Mouse (Mus musculus): ENCODE results near the gene Rnase13. TPM values are rescaled to one million over a fixed set of nuclear protein-coding genes. Genes with fewer than 3 reads are reported as not detected.
A peak's percentile ranks its signal among the peaks of the same experiment; 100 is the strongest.

Rnase13 gene
- polyA plus RNA-seq, 1 experiment = not detected

DNA sequence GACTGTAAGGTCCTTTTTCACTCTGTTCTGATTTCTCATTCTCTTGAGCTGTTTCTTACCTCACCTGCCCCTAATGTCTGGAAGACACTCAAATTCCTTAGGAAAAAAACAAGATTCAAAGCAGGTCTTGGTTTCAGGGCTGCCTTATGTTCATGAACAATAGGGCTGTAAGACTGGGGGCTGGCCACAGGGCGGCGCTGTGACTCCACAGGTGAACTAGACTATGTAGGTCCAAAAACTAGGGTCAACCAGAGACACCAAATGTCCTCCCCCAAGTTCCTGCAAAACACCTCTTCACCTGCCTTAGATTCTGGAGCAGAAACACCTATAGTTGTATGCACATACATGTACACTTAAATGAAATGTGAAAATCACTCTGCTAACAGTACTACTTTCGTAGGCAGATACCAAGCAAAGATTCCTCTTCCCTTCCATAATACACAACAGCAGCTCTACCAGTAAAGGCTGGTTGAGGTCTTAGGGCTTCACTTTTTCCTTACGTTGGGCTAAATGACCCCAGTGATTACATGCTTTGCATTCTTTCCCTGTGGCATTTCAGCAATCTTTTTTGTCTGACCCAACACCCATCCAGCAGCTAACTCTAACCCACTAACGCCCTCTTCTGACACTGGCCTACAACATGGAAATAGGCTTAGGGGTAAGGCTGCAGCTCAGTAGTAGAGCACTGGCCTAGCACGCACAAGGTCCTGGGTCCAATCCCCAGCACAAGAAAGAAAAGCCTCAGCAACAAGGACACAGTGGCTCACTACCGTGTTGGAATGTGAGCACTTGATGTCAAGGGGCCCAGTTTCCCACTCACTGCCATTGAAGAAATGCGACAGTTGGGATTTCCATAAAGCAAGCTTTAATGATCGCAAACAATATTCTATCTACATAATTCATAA is 19.5 kb downstream of the Rnase13 start:
- TF ChIP-seq EP300 (IDR thresholded peaks at IDR 0.05; ENCODE audit: insufficient read depth, low read depth, low read length) (0 out of 2 replicates have a peak, but pooled peaks have one; percentile 12), CTCF (IDR thresholded peaks at IDR 0.05; ENCODE audit: low read depth, low read length) (peak; percentile 93), POLR2A (IDR thresholded peaks at IDR 0.05; ENCODE audit: insufficient read depth, low read length) (no peak)
- H3K9ac ChIP-seq (ENCODE audit: low read depth, poor library complexity, severe bottlenecking) = no peak overlapping the region
- no peaks in the 10 kb centered on the region for H3K4me1 ChIP-seq (ENCODE audit: control insufficient read depth, insufficient read depth, low read length)
- H3K36me3 ChIP-seq (ENCODE audit: control insufficient read depth, insufficient read depth, low read length, poor library complexity, severe bottlenecking) = no peaks in the 10 kb centered on the region
- no peak overlapping the region for H3K4me3 ChIP-seq (ENCODE audit: low read depth, low read length)
- H3K9me3 ChIP-seq (replicated peaks; ENCODE audit: control insufficient read depth, insufficient read depth, low read length, poor library complexity, severe bottlenecking) = no peaks in the 10 kb centered on the region
- 0 out of 2 replicates have a peak overlapping the region, but pooled peaks have one; percentile 14 for H3K27ac ChIP-seq (ENCODE audit: insufficient read depth, low read length)
- no peaks in the 10 kb centered on the region for H3K27me3 ChIP-seq (ENCODE audit: control insufficient read depth, insufficient read depth, low read length, poor library complexity, severe bottlenecking)

DNA sequence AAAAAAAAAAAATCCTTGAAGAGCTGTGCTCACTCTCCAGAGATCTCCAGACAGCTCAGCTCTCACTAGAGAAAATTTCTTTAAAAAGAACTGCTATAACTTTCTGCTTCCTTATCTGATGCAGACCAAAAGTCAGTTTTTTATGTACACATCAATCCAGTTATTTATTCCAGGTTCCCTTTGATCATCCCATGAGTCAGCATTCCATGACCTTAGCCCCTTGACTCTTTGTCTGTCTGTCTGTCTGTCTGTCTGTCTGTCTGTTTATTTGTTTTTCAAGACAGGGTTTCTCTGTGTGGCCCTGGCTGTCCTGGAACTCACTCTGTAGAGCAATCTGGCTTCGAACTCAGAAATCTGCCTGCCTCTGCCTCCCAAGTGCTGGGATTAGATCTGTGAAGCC is 23.2 kb downstream of the Rnase13 start:
- H3K4me1 ChIP-seq (ENCODE audit: control insufficient read depth, insufficient read depth, low read length) = no peaks in the 10 kb centered on the region
- no peak for TF ChIP-seq POLR2A (IDR thresholded peaks at IDR 0.05; ENCODE audit: insufficient read depth, low read length)
- TF ChIP-seq EP300 (IDR thresholded peaks at IDR 0.05; ENCODE audit: insufficient read depth, low read depth, low read length) = no peak
- no peaks in the 10 kb centered on the region for H3K9me3 ChIP-seq (replicated peaks; ENCODE audit: control insufficient read depth, insufficient read depth, low read length, poor library complexity, severe bottlenecking)
- H3K27me3 ChIP-seq (ENCODE audit: control insufficient read depth, insufficient read depth, low read length, poor library complexity, severe bottlenecking) = no peaks in the 10 kb centered on the region
- no peak overlapping the region for H3K27ac ChIP-seq (ENCODE audit: insufficient read depth, low read length)
- H3K36me3 ChIP-seq (ENCODE audit: control insufficient read depth, insufficient read depth, low read length, poor library complexity, severe bottlenecking) = no peaks in the 10 kb centered on the region
- H3K9ac ChIP-seq (ENCODE audit: low read depth, poor library complexity, severe bottlenecking) = no peak overlapping the region
- no peak overlapping the region for H3K4me3 ChIP-seq (ENCODE audit: low read depth, low read length)

DNA sequence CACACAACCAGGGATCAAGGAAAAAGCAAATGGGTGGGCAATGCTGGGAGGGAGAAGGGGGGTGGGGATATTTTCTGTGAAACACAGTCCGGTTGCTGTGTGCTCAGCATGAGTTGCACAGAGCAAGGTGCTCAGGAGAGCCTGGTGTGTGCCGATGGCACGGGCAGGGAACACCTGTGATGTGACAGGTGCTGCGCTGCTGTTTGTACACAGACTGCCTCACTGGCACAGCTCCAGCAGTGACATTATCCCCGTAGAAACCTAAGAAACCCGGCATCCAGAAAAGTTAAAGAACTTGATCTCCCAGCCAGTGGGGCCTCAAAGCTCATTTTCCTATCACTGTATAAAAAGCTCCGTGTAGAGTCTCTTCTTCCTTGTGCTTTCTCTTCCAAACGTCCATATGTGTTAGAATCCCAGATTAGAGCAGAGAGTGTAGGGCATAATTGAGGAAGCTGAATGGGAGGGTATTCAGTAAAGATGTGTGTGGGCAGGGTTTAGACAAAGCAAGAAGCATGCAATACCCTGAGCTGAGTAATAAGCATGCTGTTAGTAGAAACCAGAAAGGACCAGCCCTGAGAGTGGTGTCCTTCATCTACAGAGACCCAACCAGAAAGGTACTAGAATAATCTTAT is 25.9 kb downstream of the Rnase13 start:
- Histone ChIP-seq H3K36me3 (ENCODE audit: control insufficient read depth, insufficient read depth, low read length, poor library complexity, severe bottlenecking) (peaks cover 2% of the 10 kb centered on the region; the same call in 1 of the 2 replicates), H3K9me3 (replicated peaks; ENCODE audit: control insufficient read depth, insufficient read depth, low read length, poor library complexity, severe bottlenecking) (no peaks in the 10 kb centered on the region), H3K27ac (ENCODE audit: insufficient read depth, low read length) (no peak overlapping the region), H3K27me3 (ENCODE audit: control insufficient read depth, insufficient read depth, low read length, poor library complexity, severe bottlenecking) (no peaks in the 10 kb centered on the region), H3K4me3 (ENCODE audit: low read depth, low read length) (no peak overlapping the region), H3K9ac (ENCODE audit: low read depth, poor library complexity, severe bottlenecking) (no peak overlapping the region), H3K4me1 (ENCODE audit: control insufficient read depth, insufficient read depth, low read length) (peaks cover 3% of the 10 kb centered on the region)
- no peak for TF ChIP-seq EP300 (IDR thresholded peaks at IDR 0.05; ENCODE audit: insufficient read depth, low read depth, low read length)

DNA sequence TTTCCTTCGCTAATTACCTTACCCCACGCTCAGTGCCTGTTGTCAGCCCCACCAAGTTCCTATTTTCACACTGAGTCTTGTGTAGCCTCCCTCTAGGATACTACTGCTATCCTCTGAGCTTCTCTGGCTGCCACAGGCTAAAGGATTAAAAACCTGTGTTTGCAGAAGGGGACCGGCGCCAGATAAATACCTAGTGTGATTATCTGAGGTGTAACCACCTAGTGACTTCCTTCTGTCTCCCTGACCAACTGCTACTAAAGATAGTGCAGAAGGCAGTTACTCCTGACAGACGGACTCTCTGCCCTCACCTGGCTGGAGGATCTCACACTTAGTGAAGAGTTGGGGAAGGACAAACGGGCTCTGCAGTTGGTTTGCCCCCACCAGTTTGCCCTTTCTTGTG is 26.6 kb downstream of the Rnase13 start:
- no peaks in the 10 kb centered on the region for H3K9me3 ChIP-seq (replicated peaks; ENCODE audit: control insufficient read depth, insufficient read depth, low read length, poor library complexity, severe bottlenecking)
- peaks cover 7% of the 10 kb centered on the region for H3K36me3 ChIP-seq (ENCODE audit: control insufficient read depth, insufficient read depth, low read length, poor library complexity, severe bottlenecking)
- no peaks in the 10 kb centered on the region for H3K27me3 ChIP-seq (ENCODE audit: control insufficient read depth, insufficient read depth, low read length, poor library complexity, severe bottlenecking)
- peaks cover 3% of the 10 kb centered on the region for H3K4me1 ChIP-seq (ENCODE audit: control insufficient read depth, insufficient read depth, low read length)
- TF ChIP-seq CTCF (IDR thresholded peaks at IDR 0.05; ENCODE audit: low read depth, low read length) (no peak), POLR2A (IDR thresholded peaks at IDR 0.05; ENCODE audit: insufficient read depth, low read length) (no peak), EP300 (IDR thresholded peaks at IDR 0.05; ENCODE audit: insufficient read depth, low read depth, low read length) (no peak)
- H3K9ac ChIP-seq (ENCODE audit: low read depth, poor library complexity, severe bottlenecking) = no peak overlapping the region
- no peak overlapping the region for H3K27ac ChIP-seq (ENCODE audit: insufficient read depth, low read length)
- H3K4me3 ChIP-seq (ENCODE audit: low read depth, low read length) = no peak overlapping the region

DNA sequence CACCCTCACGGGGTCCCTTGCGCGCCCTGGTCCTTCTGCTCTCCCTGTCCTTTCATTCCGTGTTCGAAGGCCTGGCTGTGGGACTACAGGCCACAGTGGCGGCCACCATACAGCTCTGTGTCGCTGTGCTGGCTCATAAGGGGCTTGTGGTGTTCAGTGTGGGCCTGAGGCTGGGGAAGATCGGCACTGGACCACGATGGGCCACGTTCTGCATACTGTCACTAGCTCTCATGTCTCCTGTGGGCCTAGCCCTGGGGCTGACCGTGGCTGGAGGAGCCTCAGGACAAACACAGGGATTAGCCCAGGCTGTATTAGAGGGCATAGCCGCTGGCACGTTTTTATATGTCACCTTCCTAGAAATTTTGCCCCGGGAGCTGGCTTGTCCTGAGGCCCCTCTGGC is 27.5 kb downstream of the Rnase13 start:
- Histone ChIP-seq H3K27me3 (ENCODE audit: control insufficient read depth, insufficient read depth, low read length, poor library complexity, severe bottlenecking) (no peaks in the 10 kb centered on the region), H3K9me3 (replicated peaks; ENCODE audit: control insufficient read depth, insufficient read depth, low read length, poor library complexity, severe bottlenecking) (no peaks in the 10 kb centered on the region), H3K4me1 (ENCODE audit: control insufficient read depth, insufficient read depth, low read length) (peaks cover 3% of the 10 kb centered on the region), H3K27ac (ENCODE audit: insufficient read depth, low read length) (no peak overlapping the region), H3K36me3 (ENCODE audit: control insufficient read depth, insufficient read depth, low read length, poor library complexity, severe bottlenecking) (peaks cover 13% of the 10 kb centered on the region), H3K4me3 (ENCODE audit: low read depth, low read length) (no peak overlapping the region), H3K9ac (ENCODE audit: low read depth, poor library complexity, severe bottlenecking) (no peak overlapping the region)
- no peak for TF ChIP-seq EP300 (IDR thresholded peaks at IDR 0.05; ENCODE audit: insufficient read depth, low read depth, low read length)
- no peak for TF ChIP-seq CTCF (IDR thresholded peaks at IDR 0.05; ENCODE audit: low read depth, low read length)
- no peak for TF ChIP-seq POLR2A (IDR thresholded peaks at IDR 0.05; ENCODE audit: insufficient read depth, low read length)

DNA sequence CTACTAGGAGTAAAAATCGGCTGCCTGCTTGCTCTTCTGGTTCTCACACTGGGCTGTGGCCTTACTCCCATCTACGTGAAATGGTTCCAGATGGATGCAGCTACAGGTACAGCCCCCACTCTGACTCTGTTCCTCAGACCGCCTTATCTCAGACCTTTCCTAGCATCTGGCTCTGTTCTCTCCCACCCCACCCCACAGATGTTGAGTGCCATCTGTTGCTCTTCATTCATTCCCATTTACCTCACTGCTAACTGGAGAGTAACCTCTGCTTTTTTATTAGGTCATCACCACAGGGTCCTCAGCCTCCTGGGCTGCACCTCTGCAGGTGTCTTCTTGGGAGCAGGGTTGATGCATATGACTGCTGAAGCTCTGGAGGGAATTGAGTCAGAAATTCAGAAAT is 28.8 kb downstream of the Rnase13 start:
- Histone ChIP-seq H3K4me3 (ENCODE audit: low read depth, low read length) (no peak overlapping the region), H3K4me1 (ENCODE audit: control insufficient read depth, insufficient read depth, low read length) (peaks cover 3% of the 10 kb centered on the region), H3K27ac (ENCODE audit: insufficient read depth, low read length) (no peak overlapping the region), H3K9me3 (replicated peaks; ENCODE audit: control insufficient read depth, insufficient read depth, low read length, poor library complexity, severe bottlenecking) (no peaks in the 10 kb centered on the region), H3K36me3 (ENCODE audit: control insufficient read depth, insufficient read depth, low read length, poor library complexity, severe bottlenecking) (peaks cover 25% of the 10 kb centered on the region), H3K27me3 (ENCODE audit: control insufficient read depth, insufficient read depth, low read length, poor library complexity, severe bottlenecking) (no peaks in the 10 kb centered on the region), H3K9ac (ENCODE audit: low read depth, poor library complexity, severe bottlenecking) (no peak overlapping the region)
- TF ChIP-seq CTCF (IDR thresholded peaks at IDR 0.05; ENCODE audit: low read depth, low read length) (no peak), POLR2A (IDR thresholded peaks at IDR 0.05; ENCODE audit: insufficient read depth, low read length) (no peak)

Measured in ES-Bruce4 (cell line).